Mouse (Mus musculus) kidney, adult 2 months (tissue): ENCODE measurements around the gene Rufy3.

Experiments
- CTCF ChIP-seq: fragments of 200-500 bp; conservative IDR thresholded peaks from 2 replicates; pipeline ENCODE4 v1.5.1; 2011; ENCODE audit warnings: low read depth, mild to moderate bottlenecking, control low read depth, low read length, moderate library complexity, mixed read lengths; ENCODE audit not compliant: insufficient read depth, insufficient read length
- POLR2A ChIP-seq: fragments of 200-500 bp; IDR thresholded peaks from one replicate; pipeline ENCODE4 v1.6.1; 2011; ENCODE audit warnings: low read depth, low read length, control low read depth

DNA sequence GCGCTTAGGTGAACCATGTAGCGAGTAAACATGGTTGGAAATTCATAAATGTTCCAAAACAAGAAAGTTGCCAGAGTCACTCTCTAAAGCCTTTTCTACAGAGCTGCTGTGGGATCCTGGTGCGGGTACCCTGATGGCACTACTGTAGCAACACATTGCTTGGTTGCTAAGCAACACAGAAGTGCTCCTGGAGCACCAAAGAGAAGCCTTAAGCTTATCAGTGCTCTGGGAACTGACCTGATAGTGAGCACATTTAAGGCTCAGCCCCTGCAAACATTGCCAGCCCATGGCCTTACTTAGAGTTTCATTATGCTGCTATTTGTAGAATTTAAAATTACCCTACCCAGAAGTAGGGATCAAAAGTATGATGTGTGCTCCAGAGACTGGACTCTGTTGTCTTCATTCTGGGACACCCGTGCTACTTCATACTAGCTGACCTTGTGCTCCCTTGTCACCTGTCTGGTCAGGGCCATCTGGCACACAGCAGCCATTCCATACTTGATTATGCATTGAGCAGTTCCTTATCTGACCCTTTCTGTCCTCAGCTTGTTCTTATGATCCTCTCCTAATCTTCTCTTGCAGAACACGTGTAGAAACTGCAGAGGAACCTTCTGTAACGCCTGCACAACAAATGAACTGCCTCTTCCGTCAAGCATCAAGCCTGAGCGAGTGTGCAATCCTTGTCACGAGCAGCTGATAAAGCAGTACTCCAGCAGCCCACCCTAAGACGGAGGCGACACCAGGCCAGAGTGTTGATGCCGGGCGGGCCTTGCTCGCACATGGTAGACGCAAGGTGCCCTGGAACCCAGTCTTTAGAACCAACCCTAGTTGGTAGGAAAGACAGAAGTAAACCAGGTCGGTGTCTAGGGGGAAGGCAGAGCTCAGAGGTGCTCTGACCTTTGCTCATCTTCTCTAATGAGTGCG is 84.7 kb downstream of the Rufy3 start:
- TF ChIP-seq POLR2A (no peak), CTCF (no peak)
